Mouse (Mus musculus) olfactory bulb, adult 2 months (tissue): ENCODE measurements around the gene Fam76b. TPM values are rescaled to one million over a fixed set of nuclear protein-coding genes. Genes with fewer than 3 reads are reported as not detected.
A peak's percentile ranks its signal among the peaks of the same experiment; 100 is the strongest.
"Not testable (repeated sequence)": the region's sequence is repeated elsewhere in the genome, so short reads cannot be mapped to it uniquely, and the experiment has no call there.

Source experiments
- H3K27ac ChIP-seq: fragments of 200-500 bp; 2 replicates; pipeline ENCODE4 v1.5.1; 2012; ENCODE audit warnings: low read depth, low read length; ENCODE audit not compliant: insufficient read depth
- H3K4me1 ChIP-seq: fragments of 200-500 bp; 2 replicates; pipeline ENCODE4 v1.6.1; 2012; ENCODE audit warnings: low read length; ENCODE audit not compliant: control insufficient read depth, insufficient read depth
- H3K4me3 ChIP-seq: fragments of 200-500 bp; 2 replicates; pipeline ENCODE4 v1.5.1; 2012; ENCODE audit warnings: mild to moderate bottlenecking, low read depth, low read length, moderate library complexity; ENCODE audit not compliant: insufficient read depth
- CTCF ChIP-seq: fragments of 200-500 bp; IDR thresholded peaks from 2 replicates; pipeline ENCODE4 v1.5.1; 2012; ENCODE audit warnings: low read depth, mild to moderate bottlenecking, low read length, moderate library complexity; ENCODE audit not compliant: insufficient read depth
- POLR2A ChIP-seq: fragments of 200-500 bp; IDR thresholded peaks from 2 replicates; pipeline ENCODE4 v1.6.1; 2012; ENCODE audit warnings: mild to moderate bottlenecking, low read depth, low read length, moderate library complexity; ENCODE audit not compliant: insufficient read depth
- WGBS: fragments of 180-500 bp; shearing (Covaris S2); methylation state at CpG from one replicate; pipeline ENCODE4 v1.1.7; 2018; 5-methylcytosine and 5-hydroxymethylcytosine counted together
- polyA plus RNA-seq: library from polyadenylated mRNA; stranded (reverse); fragments of >200 nt; gene quantifications from 2 replicates; pipeline ENCODE4 v1.2.4, GENCODE M21; 2012; ENCODE audit warnings: low replicate concordance; ENCODE audit not compliant: missing spikeins, insufficient read depth, insufficient read length

Gene Fam76b
- not detected in 2 replicates for polyA plus RNA-seq

- TF ChIP-seq POLR2A (peak; percentile 78), CTCF (no peak)
- Histone ChIP-seq H3K4me3 (peak within 1 kb of the TSS; percentile 79), H3K4me1 (0 out of 2 replicates have a peak, but pooled peaks cover 6% of the 10 kb centered on the region), H3K27ac (peak within 1 kb of the TSS; percentile 90)
- WGBS = under 1% methylated on average over 67 of the region's 67 CpGs
These were observed at the start of gene Fam76b for GRCm38 (mm10) chr9:13827406-13828086. Gene Fam76b, plus strand, starts transcription at chr9:13827716.

- no peak overlapping the region for H3K4me3 ChIP-seq
- H3K4me1 ChIP-seq = no peaks in the 10 kb centered on the region
- TF ChIP-seq POLR2A (no peak), CTCF (no peak)
- 97% methylated on average over 1 of the region's 1 CpGs for WGBS
- no peak overlapping the region for H3K27ac ChIP-seq
These were observed 45.5 kb upstream of the Fam76b start for GRCm38 (mm10) chr9:13781985-13782384.

DNA sequence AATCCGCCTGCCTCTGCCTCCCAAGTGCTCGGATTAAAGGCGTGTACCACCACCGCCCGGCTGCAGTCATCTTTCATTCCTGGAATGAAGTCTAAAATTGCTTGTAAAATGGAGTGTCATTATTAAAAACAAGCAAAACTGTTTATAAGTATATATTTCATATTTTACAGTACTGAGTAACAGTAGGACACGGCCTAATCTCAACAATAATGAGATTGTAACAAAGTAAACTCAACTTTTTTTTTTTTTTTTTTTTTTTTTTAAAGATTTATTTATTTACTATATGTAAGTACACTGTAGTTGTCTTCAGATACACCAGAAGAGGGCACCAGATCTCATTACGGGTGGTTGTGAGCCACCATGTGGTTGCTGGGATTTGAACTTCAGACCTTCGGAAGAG lies 36.7 kb upstream of the Fam76b start:
- 97% methylated on average over 8 of the region's 8 CpGs for WGBS
- not testable (repeated sequence) for H3K4me3 ChIP-seq, H3K27ac ChIP-seq

DNA sequence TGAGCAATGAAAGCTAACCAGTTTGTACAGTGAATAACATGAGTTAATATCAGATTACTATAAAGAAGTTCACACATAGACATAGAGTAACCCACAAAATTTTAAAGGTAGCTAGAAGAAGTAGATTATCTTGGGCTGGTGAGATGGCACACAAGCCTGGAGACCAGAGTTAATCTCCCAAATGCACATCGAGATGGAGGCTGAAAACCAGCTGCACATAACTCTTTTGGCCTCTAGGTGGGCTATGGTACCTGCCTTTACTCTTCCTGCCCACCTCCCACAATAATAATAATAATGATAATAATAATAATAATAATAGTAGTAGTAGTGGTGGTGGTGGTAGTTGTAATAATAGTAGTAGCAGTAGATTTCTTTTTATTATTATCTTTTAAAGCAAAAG lies 33.2 kb upstream of the Fam76b start:
- TF ChIP-seq CTCF (no peak), POLR2A (no peak)
- no peak overlapping the region for H3K27ac ChIP-seq
- H3K4me3 ChIP-seq = no peak overlapping the region
- H3K4me1 ChIP-seq = no peaks in the 10 kb centered on the region
- 71% methylated on average over 1 of the region's 1 CpGs for WGBS

More for the DNA sequence above, 36.7 kb upstream of the Fam76b start:
- not testable (repeated sequence) for H3K4me1 ChIP-seq

DNA sequence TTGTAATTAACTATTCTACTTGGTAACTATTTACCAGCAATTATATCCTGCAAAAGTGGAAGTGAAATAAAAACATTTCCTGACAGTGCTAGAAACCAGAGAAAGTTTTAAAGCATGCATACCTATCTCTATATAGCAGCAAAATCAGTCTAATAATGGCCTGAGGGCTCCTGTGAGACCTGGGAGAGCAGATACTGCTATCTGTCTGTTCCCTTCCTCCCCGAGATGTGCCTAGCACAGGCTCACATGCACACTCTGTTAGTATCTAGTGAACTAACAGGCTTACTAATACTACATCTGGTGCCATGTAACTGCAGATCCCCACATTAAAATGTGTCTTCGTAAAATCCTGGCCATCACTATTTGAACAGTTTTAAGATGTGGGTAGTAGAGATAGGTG lies 32.8 kb upstream of the Fam76b start:
- H3K4me1 ChIP-seq = no peaks in the 10 kb centered on the region
- H3K4me3 ChIP-seq = no peak overlapping the region
- TF ChIP-seq POLR2A = no peak
- no peak for TF ChIP-seq CTCF
- H3K27ac ChIP-seq = no peak overlapping the region
- 93% methylated on average over 2 of the region's 2 CpGs for WGBS

DNA sequence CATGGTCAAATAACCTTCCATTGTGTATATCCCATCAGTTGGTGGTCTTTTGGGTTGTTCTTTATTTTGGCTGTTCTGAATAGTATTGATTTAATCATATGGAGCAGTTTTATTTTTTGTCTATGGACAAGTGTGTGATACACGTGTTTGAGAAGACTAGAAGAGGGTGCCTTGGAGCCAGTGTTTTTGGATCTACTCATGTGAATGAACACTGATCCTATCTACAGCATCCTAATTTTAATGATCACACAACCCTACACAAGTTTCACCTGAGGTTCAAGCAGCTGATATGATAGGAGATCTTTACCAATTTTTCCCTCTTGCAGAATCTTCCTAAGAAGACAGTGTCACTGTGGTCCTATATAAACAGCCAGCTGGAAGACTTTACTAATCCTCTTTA lies 23.0 kb upstream of the Fam76b start:
- TF ChIP-seq POLR2A (no peak), CTCF (no peak)
- H3K27ac ChIP-seq = no peak overlapping the region
- WGBS = 59% methylated on average over 1 of the region's 1 CpGs
- H3K4me3 ChIP-seq = no peak overlapping the region
- H3K4me1 ChIP-seq = no peaks in the 10 kb centered on the region

DNA sequence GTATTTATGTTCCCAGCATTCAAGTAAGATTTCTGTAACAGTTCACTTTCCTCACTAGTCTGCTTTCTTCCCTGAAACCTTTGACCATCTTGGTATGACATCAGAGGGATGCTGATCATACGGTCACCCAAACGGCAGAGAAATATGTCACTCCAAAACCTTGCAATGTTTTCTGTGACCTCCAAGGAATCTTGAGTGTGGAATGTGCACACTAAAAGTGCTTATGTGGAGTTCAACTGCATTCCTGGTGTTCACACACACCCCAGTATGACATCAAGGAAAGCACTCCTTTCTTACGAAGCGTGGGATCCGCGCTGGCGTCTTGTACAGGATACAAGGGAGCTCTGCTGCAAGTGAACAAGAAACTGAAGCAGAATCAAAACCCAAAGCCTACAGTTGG lies 20.7 kb upstream of the Fam76b start:
- no peak for TF ChIP-seq POLR2A
- TF ChIP-seq CTCF = no peak
- 95% methylated on average over 7 of the region's 7 CpGs for WGBS
- Histone ChIP-seq H3K4me1 (no peaks in the 10 kb centered on the region), H3K27ac (no peak overlapping the region), H3K4me3 (no peak overlapping the region)

DNA sequence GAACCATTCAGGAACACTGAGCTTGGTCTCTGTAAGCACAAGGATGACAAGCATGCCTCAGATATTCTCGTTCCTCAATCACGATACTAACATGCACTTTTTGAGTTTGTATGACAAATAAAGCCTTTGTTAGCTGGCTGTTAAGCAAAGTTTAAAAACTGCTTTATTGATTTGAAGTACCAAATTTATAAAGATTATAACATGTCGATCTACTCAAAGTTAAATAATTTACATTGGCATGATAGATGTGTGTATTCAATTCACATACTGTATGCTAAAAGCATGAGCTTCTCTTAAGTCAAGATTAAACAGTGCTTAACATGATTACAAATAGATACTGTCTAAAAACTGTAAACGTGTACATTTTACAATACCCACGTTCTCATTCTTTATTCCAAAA lies 19.9 kb upstream of the Fam76b start:
- 87% methylated on average over 5 of the region's 5 CpGs for WGBS

DNA sequence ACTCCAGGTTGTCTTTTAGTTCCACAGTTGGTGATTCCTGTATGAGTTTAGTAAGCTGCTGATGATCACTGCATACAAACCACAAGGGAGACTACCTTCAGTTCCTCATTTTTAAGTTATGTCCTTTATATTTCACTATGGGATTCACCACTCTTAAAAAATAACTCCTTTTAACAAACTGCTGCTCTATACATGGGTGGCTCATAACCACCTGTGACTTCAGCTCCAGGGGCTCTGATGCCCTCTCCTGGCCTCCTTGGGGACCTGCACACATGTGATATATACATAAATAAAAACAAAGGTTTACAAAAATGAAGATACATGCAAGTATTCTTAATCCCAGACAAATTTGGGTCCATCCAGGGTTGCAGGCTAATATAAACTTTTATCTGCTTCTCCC lies 17.6 kb upstream of the Fam76b start:
- no peak for TF ChIP-seq POLR2A
- Histone ChIP-seq H3K4me3 (no peak overlapping the region), H3K4me1 (no peaks in the 10 kb centered on the region), H3K27ac (no peak overlapping the region)

More for the DNA sequence above, 19.9 kb upstream of the Fam76b start:
- H3K4me1 ChIP-seq = no peaks in the 10 kb centered on the region
- TF ChIP-seq POLR2A (no peak), CTCF (no peak)
- no peak overlapping the region for H3K27ac ChIP-seq
- H3K4me3 ChIP-seq = no peak overlapping the region

DNA sequence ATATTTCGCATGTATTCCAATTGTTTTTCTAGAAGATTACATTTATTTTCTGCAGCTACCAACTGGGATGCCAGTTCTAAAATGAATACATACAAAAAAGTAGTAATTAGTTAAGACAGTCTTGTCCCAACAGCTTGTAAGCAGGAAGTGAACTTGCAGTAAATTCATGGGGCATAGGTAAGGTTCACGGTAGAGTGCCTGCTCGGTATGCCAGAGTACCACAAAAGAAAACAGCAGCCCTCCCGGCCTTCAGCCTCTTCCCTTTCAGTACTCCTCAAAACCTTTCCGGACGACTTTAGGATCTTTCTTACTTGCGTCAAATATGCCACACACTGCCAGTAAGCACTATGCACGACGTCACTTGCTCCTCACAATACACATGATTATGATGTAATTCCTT lies 9.1 kb upstream of the Fam76b start:
- H3K4me1 ChIP-seq = 0 out of 2 replicates have a peak, but pooled peaks cover 4% of the 10 kb centered on the region
- no peak overlapping the region for H3K4me3 ChIP-seq
- no peak overlapping the region for H3K27ac ChIP-seq
- WGBS = 77% methylated on average over 9 of the region's 9 CpGs
- TF ChIP-seq CTCF (no peak), POLR2A (no peak)
